In genomic region chr7:132659633-132660032, GRCm38 (mm10) we compare ENCODE assay signal across 14 mouse cellular contexts. TPM values are rescaled to one million over a fixed set of nuclear protein-coding genes. Genes with fewer than 3 reads are reported as not detected.
DNase-seq lines count a peak whose midpoint lies in the region; ATAC-seq and TF ChIP-seq lines count a peak whose summit lies in the region.
"Had no signal": no experiment of that assay in that cellular context is flagged by ENCODE, and none has a peak within 500 bp of the region (broad histone marks: within the 10 kb centered on the region; RNA-seq: fewer than 3 reads in every experiment).

No protein-coding gene starts in this region.

- no peak for TF ChIP-seq CTCF in lung, embryonic 14.5 days (IDR thresholded peaks at IDR 0.05; ENCODE audit: low read depth)

- H3K4me1 ChIP-seq in heart, embryonic 10.5 days = peaks cover 77% of the 10 kb centered on the region
- H3K4me1 ChIP-seq in lung, embryonic 14.5 days (ENCODE audit: insufficient read depth) = peaks cover 22% of the 10 kb centered on the region

- no peaks in the 10 kb centered on the region for H3K9me3 ChIP-seq in heart, embryonic 10.5 days
- no peaks in the 10 kb centered on the region for H3K9me3 ChIP-seq in lung, embryonic 14.5 days (ENCODE audit: low read depth, low read length)
- H3K9me3 ChIP-seq: hindbrain, embryonic 12.5 days had no signal

- H3K27ac ChIP-seq in heart, embryonic 10.5 days = peak overlapping the region; percentile 78
- H3K27ac ChIP-seq in lung, embryonic 14.5 days (ENCODE audit: low read depth) = no peak overlapping the region; the same call in 1 of the 2 replicates
- H3K27ac ChIP-seq: hindbrain, embryonic 12.5 days had no signal

- H3K36me3 ChIP-seq in heart, embryonic 10.5 days = no peaks in the 10 kb centered on the region
- H3K36me3 ChIP-seq in lung, embryonic 14.5 days (ENCODE audit: insufficient read depth) = no peaks in the 10 kb centered on the region
- H3K36me3 ChIP-seq: hindbrain, embryonic 12.5 days had no signal

- ATAC-seq in lung, embryonic 14.5 days (ENCODE audit: insufficient read depth) = no peak
- peak; percentile 51 for ATAC-seq in inflammation-experienced regulatory T-cells, adult 6 months

- DNase-seq in heart, embryonic 10.5 days (ENCODE audit: low spot score) = no peak
- no peak for DNase-seq in heart, adult 8-10 months (ENCODE audit: low spot score)
- peak; percentile 24 for DNase-seq in lung, embryonic 14.5 days
- DNase-seq in lung, postnatal 10 days = no peak
- DNase-seq in ZHBTc4 (ENCODE audit: low read depth, low spot score) = peak; percentile 34
- DNase-seq in left cerebral cortex, adult 9 months (ENCODE audit: low spot score in 2 of 2) = no peak
- no peak for DNase-seq in ovary, postnatal 14 days (ENCODE audit: low spot score)
- DNase-seq: adrenal gland, postnatal 25 days; cerebellum, adult 11-12 months; embryo, embryonic 11 days; lung, postnatal 14 days; right cerebral cortex, postnatal 14 days had no signal

- no peak overlapping the region for H3K4me2 ChIP-seq in lung, embryonic 14.5 days
- H3K4me2 ChIP-seq: hindbrain, embryonic 12.5 days had no signal

- H3K4me3 ChIP-seq in heart, embryonic 10.5 days = no peak overlapping the region
- H3K4me3 ChIP-seq in lung, embryonic 14.5 days (ENCODE audit: low read depth, low read length) = no peak overlapping the region
- H3K4me3 ChIP-seq: hindbrain, embryonic 12.5 days had no signal

- H3K9ac ChIP-seq in lung, embryonic 14.5 days = no peak overlapping the region
- H3K9ac ChIP-seq: hindbrain, embryonic 12.5 days had no signal

- WGBS in heart, embryonic 10.5 days = 45% methylated on average over 7 of the region's 7 CpGs
- 38% methylated on average over 7 of the region's 7 CpGs for WGBS in lung, embryonic 14.5 days

- H3K27me3 ChIP-seq in heart, embryonic 10.5 days (ENCODE audit: insufficient read depth, poor library complexity, severe bottlenecking) = no peaks in the 10 kb centered on the region
- H3K27me3 ChIP-seq in lung, embryonic 14.5 days (ENCODE audit: insufficient read depth, low read length) = no peaks in the 10 kb centered on the region

RNA-seq across cellular contexts. Expression of gene Lhpp, which starts 49.2 kb away (rescaled TPM):
- polyA plus RNA-seq in heart, embryonic 10.5 days (2016; fragmentation: Nextera tagmentation; extraction: Ambion mirVana) = 17.4 and 19.3 TPM in 2 replicates
- total RNA-seq in heart, adult 8-10 months (2022) = 10 to 100 TPM; 14.4 to 18.0 (median 16.6) TPM
- polyA plus RNA-seq in lung, embryonic 14.5 days (2014; fragmentation: Nextera tagmentation; extraction: Ambion mirVana) = 21.7 and 22.8 TPM in 2 replicates
- 1 to 10 TPM; 2.3 to 5.3 (median 3.6) TPM for polyA plus RNA-seq in inflammation-experienced regulatory T-cells, adult 6 months (2017; shearing (Covaris generic))

Comparison
In these comparisons a context has a peak if more than half of its experiments do, and no peak if none do; other contexts are left out.
1. DNase-seq: peak in lung, embryonic 14.5 days (single experiment) and ZHBTc4 (single experiment); none in heart, embryonic 10.5 days (single experiment), heart, adult 8-10 months (single experiment), lung, postnatal 10 days (single experiment), left cerebral cortex, adult 9 months (0 of 2) and ovary, postnatal 14 days (single experiment).